Mouse (Mus musculus) monocyte, adult 2 months (primary cell): Measurements from ENCODE around the gene Pus7.
"Not testable (repeated sequence)": the region's sequence is repeated elsewhere in the genome, so short reads cannot be mapped to it uniquely, and the experiment has no call there.

Experiments
- DNase-seq, 2 experiments: peaks; one replicate each; pipeline ENCODE4 v3.0.0; 2022; ENCODE audit warnings: low spot score in 2 of 2, low read depth in 1 of 2

Gene Pus7

GRCm38 (mm10) chr5:23756368-23756767 is 27.1 kb downstream of the Pus7 start:
- DNase-seq = no peak

GRCm38 (mm10) chr5:23755591-23755990 is 27.9 kb downstream of the Pus7 start:
- DNase-seq = no peak

- no peak for DNase-seq
These were observed 33.6 kb downstream of the Pus7 start for GRCm38 (mm10) chr5:23749882-23750281.

- DNase-seq = no peak
These were observed 40.2 kb downstream of the Pus7 start for GRCm38 (mm10) chr5:23743261-23743660.

GRCm38 (mm10) chr5:23737111-23737510 is 46.4 kb downstream of the Pus7 start:
- no peak for DNase-seq

GRCm38 (mm10) chr5:23736366-23736765 is 47.1 kb downstream of the Pus7 start:
- DNase-seq = no peak

- DNase-seq = no peak
These were observed 61.6 kb downstream of the Pus7 start for GRCm38 (mm10) chr5:23721956-23722355.

GRCm38 (mm10) chr5:23718881-23719328 is 64.6 kb downstream of the Pus7 start:
- no peak for DNase-seq

- no peak for DNase-seq
These were observed 65.4 kb downstream of the Pus7 start for GRCm38 (mm10) chr5:23718182-23718534.

GRCm38 (mm10) chr5:23717469-23718181 is 65.9 kb downstream of the Pus7 start:
- DNase-seq = no peak

GRCm38 (mm10) chr5:23713401-23714335 is 69.8 kb downstream of the Pus7 start:
- no peak for DNase-seq

GRCm38 (mm10) chr5:23712130-23713001 is 71.1 kb downstream of the Pus7 start:
- peak; percentile 50 to 63 for DNase-seq

- not testable (repeated sequence) for DNase-seq
These were observed 71.8 kb downstream of the Pus7 start for GRCm38 (mm10) chr5:23711671-23712129.

- DNase-seq = no peak
These were observed 72.3 kb downstream of the Pus7 start for GRCm38 (mm10) chr5:23711244-23711643.

- DNase-seq = no peak
These were observed 73.8 kb downstream of the Pus7 start for GRCm38 (mm10) chr5:23709661-23710060.

- not testable (repeated sequence) for DNase-seq
These were observed 76.6 kb downstream of the Pus7 start for GRCm38 (mm10) chr5:23706601-23707597.

- DNase-seq = no peak
These were observed 86.1 kb downstream of the Pus7 start for GRCm38 (mm10) chr5:23697457-23697856.
